Mouse (Mus musculus) heart, adult 8-10 months (tissue): Measurements from ENCODE around the gene Arhgef17. TPM values are rescaled to one million over a fixed set of nuclear protein-coding genes. Genes with fewer than 3 reads are reported as not detected.

Experiments
- DNase-seq: peaks from one replicate; pipeline ENCODE4 v3.0.0; 2022; ENCODE audit warnings: low spot score
- total RNA-seq, 4 experiments: library from RNA; stranded (reverse); gene quantifications; 2 replicates each; pipeline ENCODE4 v1.2.4; 2022

The Arhgef17 gene
- 10 to 100 TPM; 25.0 to 36.6 (median 28.1) TPM for total RNA-seq

GRCm38 (mm10) chr7:100931926-100932480 is at the start of gene Arhgef17:
Arhgef17 (minus strand) TSS chr7:100932107.
- DNase-seq, result peak; percentile 56

DNA sequence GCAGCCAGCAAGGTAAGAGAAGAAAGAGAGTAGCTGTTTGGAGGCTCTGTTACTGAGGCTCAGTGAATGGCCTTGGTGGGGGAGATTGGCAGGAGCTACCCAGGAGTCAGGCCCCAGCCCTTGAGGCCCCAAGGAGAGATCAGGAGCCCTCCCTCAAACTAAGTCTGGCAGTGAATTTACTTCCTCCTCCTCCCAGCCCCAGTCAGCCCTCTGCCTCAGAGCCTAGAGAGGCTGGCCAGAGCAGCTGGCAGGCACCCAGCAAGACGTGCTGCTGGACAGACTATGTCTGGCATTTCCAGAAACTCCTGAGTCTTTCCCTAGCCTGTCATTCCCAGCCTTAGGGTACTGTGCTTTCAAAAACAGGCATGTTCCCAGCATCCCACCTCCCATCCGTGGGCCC is 47.3 kb upstream of the Arhgef17 start:
- DNase-seq, result no peak

DNA sequence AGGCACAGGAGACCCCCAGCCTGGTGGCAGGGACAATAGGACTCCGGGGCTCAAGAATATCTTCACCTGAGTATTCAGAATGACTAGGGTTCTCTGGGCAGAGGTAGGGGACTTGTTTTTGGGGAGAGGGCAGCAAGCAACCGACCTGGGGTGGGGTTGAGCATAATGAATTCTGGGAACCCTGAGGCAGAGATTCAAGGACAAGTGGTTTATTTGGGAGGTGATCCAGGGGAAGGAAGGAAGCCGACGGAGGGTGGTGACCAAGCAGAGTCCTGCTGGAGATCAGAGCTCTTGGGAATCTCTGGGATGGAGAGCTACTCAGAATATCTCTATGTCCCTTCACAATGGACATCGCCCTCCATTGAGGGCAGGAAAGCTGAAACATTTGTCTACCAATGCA is 46.3 kb upstream of the Arhgef17 start:
- DNase-seq, result no peak

DNA sequence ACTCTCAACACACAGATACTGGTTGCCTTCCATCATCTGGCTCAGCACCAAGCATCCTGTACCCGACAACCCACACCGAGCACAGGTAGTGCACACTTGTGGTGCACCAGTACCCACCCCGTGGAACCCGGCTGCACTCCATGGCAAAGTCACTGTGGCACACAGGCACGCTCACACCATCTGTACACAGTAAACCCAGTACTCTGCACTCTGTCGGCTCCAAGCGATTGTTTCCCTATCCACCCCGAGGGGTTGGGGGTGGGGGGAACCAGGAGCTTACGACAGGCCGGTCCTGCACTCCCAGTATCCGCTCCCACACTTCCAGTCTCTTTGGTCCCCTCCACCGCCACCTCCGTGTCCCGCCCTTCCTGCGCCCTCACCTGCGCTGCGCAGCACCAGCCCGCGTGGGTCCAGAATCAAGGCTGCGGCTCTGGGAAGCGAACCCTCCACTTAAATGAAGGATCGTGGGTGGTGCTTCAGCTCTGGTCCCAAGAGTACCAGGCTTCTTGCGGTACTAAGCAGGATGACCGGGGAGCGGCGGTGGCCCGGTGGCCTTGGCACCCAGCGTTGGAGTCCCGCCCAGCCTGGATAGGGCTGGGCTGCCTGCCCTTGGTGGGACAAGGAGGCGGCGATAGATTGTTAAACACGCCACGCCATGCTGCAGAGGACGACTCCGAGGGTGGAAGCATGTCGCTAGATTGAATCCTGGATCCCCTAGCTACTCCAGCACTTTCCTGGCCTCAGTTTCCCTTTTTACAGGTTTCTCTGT is 42.4 kb upstream of the Arhgef17 start, which contains the start of gene P2ry6:
Gene P2ry6 (minus strand): TSS at position 515 of the 769 bp plus-strand sequence.
- DNase-seq, result no peak

- no peak for DNase-seq
Measured at GRCm38 (mm10) chr7:100972875-100973274, 41.0 kb upstream of the Arhgef17 start.

DNA sequence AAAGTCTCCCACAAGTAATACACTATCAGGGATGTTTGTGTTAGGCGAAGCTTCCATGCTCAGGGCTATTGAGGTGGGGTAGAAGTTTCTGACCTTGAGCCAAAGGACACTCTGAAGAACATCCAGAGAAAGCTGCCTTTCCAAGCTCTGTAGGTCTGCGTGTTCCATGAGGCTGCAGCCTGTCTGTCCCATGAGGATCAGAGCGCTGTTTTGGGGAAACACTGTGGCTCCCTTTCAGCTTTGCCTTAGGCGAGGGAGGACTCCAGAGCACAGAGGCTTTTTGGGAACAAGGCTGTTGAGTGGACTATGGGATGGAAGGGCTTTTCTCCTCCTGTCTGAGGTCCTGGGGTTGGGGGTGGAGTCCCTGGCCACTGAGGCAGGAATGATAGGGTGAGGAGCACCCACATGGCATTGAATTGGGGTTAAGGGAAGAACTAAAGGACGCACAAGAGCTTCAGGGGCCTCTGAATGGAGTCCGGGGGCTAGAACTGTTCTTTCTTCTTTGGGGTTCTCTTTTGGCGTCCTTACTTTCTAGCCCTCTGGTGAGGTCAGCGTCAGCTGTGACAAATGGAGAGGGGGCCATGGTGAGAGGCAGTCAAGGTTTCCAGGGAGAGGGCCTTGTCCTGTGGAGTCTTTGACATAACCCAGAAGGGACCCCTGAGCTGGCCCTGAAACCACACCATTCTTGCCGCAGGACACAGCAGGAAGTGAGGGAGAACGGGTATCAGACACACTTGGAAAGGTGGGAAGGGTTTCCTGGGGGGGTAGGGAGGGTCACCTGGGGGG is 37.2 kb upstream of the Arhgef17 start:
- DNase-seq, result no peak

DNA sequence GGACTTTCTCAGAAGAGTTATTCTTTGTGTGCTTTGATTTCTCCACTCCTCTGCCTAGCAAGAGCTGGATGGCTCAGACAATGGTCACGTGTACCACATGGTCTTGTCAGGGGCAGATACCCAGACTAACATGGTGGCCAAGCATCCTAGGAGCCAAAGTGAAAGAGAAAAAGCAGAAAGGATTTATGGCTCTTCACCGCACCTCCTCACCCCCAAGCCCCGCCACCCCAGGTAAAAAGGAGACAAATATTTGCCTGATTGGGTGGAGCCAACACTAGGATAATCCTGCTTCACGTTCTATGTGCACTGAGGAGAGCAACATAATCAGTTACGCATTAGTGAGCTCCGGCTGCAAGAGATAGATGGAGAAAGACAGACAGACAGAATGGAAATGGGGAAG is 36.5 kb upstream of the Arhgef17 start:
- no peak for DNase-seq

GRCm38 (mm10) chr7:100967850-100968249 is 35.9 kb upstream of the Arhgef17 start:
- no peak for DNase-seq

DNA sequence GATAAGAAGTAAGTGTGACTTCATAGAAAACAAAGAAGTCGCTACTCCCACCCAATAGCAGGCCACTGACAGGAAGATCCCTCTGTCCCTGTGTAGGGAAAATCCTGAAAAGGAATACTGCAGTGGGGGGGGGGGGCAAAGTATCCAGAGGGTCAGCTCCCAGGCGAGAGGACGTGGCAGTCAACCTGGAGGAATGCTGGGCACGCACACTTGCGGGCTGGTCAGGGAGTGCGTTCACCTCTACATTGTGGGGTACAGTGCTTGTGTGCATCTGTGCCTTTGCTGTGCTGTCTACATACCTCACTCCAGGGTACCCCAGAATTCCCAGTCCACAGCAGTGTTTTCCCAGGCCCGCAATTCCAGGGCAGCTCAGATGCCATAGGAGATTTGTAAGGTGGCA is 34.1 kb upstream of the Arhgef17 start:
- no peak for DNase-seq

DNA sequence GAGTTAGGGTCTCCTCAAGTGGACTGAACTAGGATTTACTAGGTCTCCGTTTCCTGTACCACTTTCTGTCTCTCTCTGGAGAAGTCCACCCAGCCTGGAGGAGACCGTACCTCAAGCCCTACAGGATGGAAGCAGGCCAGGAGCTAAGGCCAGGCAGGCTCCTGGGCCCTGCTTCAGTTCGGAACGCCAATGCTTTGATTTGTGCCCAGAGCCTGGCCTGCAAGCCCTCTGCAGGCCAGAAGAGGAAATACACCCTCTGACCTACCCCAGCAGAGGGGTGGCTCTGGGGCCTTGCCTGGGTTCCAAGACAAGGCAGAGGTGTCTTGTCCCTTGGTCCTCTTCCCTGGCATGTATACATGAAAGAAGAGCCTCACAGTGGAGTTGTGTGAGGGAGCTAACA is 33.2 kb upstream of the Arhgef17 start:
- DNase-seq, result no peak

GRCm38 (mm10) chr7:100964242-100964641 is 32.3 kb upstream of the Arhgef17 start:
- no peak for DNase-seq

DNA sequence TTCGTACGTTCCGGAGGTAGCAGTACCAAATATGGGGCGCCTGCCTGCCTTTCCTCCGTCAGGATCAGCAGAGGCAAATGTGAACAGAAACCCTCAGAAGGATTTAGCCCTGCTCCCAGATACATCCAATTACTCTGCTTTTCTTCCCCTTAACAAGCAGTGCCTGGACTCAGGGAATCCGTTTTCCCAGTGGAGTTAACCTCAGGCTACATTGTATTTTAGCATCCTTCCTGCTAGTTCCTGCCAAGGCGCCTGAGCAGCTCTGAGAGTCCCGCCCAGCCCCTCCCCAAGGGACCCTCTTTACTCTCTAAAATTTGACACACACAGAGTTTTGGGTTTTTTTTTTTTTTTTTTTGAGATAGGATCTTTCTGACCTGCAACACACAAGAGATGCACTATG is 31.5 kb upstream of the Arhgef17 start:
- no peak for DNase-seq

DNA sequence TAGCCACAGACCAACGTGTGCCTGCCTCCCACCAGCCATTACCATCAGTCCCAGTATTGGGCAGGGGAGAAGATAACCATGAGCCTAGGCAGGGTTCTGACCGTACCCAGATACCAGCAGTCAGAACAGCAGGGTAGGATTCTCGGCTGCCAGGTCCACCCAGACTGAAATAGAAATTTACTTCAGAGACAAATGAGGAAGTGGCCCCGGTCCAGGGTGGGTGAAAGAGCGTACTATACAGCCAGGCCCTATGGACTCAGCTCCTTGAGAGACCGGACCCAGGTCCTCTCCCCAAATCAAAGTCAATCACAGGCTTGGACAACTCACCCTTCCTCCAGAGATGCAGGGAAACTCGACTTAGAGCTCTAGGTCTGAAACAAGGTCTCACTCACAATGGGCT is 29.2 kb upstream of the Arhgef17 start:
- no peak for DNase-seq

DNA sequence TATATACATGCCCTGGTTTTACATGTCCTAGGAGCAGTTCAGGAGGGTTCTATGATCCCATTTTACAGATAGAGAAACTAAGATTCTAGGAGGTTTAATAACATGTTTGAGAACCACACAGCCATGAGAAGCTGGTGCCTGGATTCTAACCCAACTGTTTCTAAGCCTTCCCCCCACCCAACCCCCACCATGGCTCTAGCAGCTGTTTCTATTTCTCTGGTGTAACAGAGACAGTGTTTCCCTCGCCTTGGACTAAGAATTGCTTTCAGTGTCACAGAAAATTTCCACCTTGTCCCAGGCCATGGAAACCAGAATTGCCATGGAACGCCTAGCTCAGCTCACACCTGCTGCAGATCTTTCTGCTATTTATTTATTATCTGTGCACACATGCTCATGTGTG is 28.6 kb upstream of the Arhgef17 start:
- DNase-seq, result no peak

GRCm38 (mm10) chr7:100958426-100958825 is 26.5 kb upstream of the Arhgef17 start:
- DNase-seq, result no peak

DNA sequence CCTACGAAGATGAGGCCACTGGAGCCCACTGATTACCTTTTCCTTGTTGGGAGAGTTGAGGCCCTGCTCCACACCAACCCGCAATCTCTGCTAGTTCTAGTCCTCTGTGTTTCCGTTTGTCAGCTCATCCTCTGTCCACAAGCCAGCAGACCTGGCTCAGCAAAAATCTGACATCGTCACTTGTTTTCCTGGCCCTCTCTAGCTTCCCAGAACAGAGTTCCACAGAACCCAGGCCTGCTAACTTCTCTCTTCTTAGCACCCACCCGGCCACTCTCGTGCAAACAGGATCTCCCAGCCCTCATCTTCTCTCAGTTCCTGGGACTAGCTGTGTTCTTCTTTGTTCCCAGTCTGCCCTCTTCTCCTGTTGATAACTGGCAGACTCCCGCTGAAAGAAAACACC is 20.8 kb upstream of the Arhgef17 start:
- no peak for DNase-seq

GRCm38 (mm10) chr7:100951903-100952302 is 20.0 kb upstream of the Arhgef17 start:
- DNase-seq, result no peak

GRCm38 (mm10) chr7:100950481-100951010 is 18.6 kb upstream of the Arhgef17 start:
- DNase-seq, result peak; percentile 65

- no peak for DNase-seq
Measured at GRCm38 (mm10) chr7:100950031-100950430, 18.1 kb upstream of the Arhgef17 start.

DNA sequence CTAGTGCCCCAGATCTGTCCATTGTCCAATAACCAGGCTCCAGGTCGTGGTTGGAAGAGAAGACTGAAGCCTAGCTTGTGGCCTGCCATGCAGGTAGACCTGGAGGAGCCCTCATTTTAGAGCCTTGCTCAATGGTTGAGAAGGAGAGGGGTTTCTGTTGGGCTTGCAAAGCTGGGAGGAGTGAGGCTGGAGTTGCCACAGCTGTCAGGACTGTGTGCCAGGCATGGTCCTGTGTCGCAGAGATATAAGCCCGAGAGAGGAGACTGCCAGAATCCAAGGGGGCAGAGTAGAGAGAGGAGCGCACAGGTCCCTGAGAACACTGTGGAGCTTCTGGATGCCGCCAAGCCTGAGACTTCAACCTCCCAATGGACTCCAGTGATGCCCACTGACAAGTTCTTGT is 12.8 kb upstream of the Arhgef17 start:
- no peak for DNase-seq

GRCm38 (mm10) chr7:100944306-100944705 is 12.4 kb upstream of the Arhgef17 start:
- no peak for DNase-seq
